Mouse (Mus musculus) small intestine, adult 2 months (tissue): ENCODE results near the gene Ccdc186. TPM values are rescaled to one million over a fixed set of nuclear protein-coding genes. Genes with fewer than 3 reads are reported as not detected.

Source experiments
- H3K27ac ChIP-seq: fragments of 200-500 bp; 2 replicates; pipeline ENCODE4 v1.5.1; 2012; ENCODE audit warnings: low read depth, low read length, control low read depth, inconsistent platforms; ENCODE audit not compliant: insufficient read depth
- H3K27me3 ChIP-seq: fragments of 200-500 bp; 2 replicates; pipeline ENCODE4 v1.6.1; 2012; ENCODE audit warnings: mild to moderate bottlenecking, moderate library complexity, low read length, inconsistent platforms; ENCODE audit not compliant: control insufficient read depth, insufficient read depth
- H3K36me3 ChIP-seq: fragments of 200-500 bp; 2 replicates; pipeline ENCODE4 v1.6.1; 2012; ENCODE audit warnings: mild to moderate bottlenecking, low read length, control low read depth, inconsistent platforms; ENCODE audit not compliant: control insufficient read depth, insufficient read depth
- H3K4me1 ChIP-seq: fragments of 200-500 bp; 2 replicates; pipeline ENCODE4 v1.6.1; 2012; ENCODE audit warnings: low read length, inconsistent platforms, mixed read lengths; ENCODE audit not compliant: control insufficient read depth, insufficient read depth, insufficient read length
- H3K4me3 ChIP-seq: fragments of 200-500 bp; 2 replicates; pipeline ENCODE4 v1.5.1; 2012; ENCODE audit warnings: low read depth, mild to moderate bottlenecking, control low read depth, inconsistent platforms, low read length, moderate library complexity
- CTCF ChIP-seq: fragments of 200-500 bp; IDR thresholded peaks from 2 replicates; pipeline ENCODE4 v1.5.1; 2012; ENCODE audit warnings: low read depth, mild to moderate bottlenecking, control low read depth, inconsistent platforms, low read length, moderate library complexity, mixed read lengths; ENCODE audit not compliant: insufficient replicate concordance, insufficient read length; ENCODE audit errors: extremely low read depth
- POLR2A ChIP-seq: fragments of 200-500 bp; IDR thresholded peaks from 2 replicates; pipeline ENCODE4 v1.6.1; 2012; ENCODE audit warnings: low read depth, mild to moderate bottlenecking, control low read depth, inconsistent platforms, low read length, moderate library complexity
- WGBS: fragments of 180-500 bp; shearing (Covaris S2); methylation state at CpG from one replicate; pipeline ENCODE4 v1.1.7; 2018; 5-methylcytosine and 5-hydroxymethylcytosine counted together
- polyA plus RNA-seq: library from polyadenylated mRNA; depleted of rRNA; stranded (reverse); fragments of >200 nt; gene quantifications from 2 replicates; pipeline ENCODE4 v1.2.3, GENCODE M21; 2012

Ccdc186 gene
- polyA plus RNA-seq, 1 experiment, result 3.4 TPM

DNA sequence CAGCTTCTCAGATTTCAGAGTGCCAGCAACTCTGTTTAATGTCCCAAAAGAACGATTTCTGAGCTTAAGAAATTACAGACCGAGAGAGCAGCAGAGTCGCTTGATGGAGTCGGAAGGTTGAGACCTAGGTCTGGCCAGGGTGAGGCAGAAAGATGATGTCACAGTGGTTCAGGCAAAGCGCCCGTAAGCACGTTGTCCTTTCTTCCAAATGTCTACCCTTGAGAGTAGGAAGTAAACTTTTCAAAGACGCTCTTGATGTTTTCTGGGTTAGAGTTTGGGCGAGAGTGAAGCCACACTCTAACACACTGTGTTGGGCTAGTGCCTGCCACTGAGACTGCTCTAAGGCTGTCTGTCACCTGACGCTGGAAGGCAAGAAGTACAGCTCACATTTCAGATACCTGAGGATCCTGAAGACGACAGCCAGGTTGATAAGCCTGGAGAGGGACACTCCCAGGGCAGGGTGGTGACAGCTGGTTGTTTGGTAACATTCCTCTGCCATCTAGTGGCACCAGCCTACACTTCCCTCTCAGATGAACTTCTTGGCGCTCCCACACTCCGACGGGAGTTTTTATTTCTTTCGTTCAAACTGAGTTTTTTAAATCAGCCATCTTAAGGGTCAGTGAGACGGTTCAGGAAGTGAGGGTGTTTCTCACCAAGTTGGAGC, 45.1 kb downstream of the Ccdc186 start:
- WGBS, result 15% methylated on average over 16 of the region's 16 CpGs
- 0 out of 2 replicates have a peak overlapping the region, but pooled peaks have one; percentile 2 for H3K4me3 ChIP-seq
- H3K27me3 ChIP-seq, result no peaks in the 10 kb centered on the region
- no peak overlapping the region for H3K27ac ChIP-seq
- TF ChIP-seq POLR2A, result no peak
- TF ChIP-seq CTCF, result peak; percentile 83; the same call in 1 of the 2 replicates
- H3K4me1 ChIP-seq, result peaks cover 11% of the 10 kb centered on the region
- no peaks in the 10 kb centered on the region for H3K36me3 ChIP-seq

DNA sequence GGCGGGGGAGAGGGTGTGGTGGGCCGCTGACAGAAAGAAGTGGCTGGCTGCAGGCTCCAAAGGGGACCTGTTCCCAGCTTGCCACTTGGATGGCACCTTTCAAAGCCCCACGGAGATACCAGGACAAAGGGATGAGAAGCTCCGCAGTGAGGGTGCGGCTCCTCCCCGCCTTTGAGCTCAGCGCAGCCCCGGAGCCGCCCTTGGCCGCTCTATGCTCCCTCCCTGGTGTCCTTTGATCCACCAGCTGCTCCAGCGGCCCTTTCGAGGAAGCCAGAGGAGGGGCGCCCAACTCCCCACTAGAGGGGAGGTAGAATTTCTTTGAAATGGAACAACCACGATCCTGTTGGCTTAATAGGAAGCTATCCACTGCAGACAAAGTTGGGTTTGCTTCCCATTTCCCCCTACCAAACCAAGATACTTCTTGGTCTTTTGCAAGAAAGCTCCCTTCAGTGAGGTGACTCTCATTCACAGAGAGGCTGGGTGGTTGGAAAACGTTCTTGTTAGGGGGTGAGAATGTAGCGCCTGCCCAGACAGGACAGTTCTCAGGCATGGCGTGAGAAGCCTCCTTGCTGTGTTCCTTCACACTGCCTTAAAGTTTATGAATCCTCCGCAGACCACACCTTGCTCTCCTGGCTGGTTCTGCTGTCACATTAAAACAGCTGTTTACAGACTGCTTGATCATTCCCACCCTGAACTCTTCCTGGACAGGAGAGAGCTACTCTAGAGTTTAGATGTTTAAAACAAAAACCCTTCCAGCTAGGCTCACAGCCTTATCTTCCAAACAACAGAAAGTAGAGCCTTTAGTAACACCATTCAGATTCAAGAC, 45.9 kb downstream of the Ccdc186 start:
- Histone ChIP-seq H3K27me3 (no peaks in the 10 kb centered on the region), H3K27ac (no peak overlapping the region), H3K36me3 (no peaks in the 10 kb centered on the region), H3K4me3 (no peak overlapping the region), H3K4me1 (peaks cover 11% of the 10 kb centered on the region)
- no peak for TF ChIP-seq POLR2A
- TF ChIP-seq CTCF, result no peak
- 10% methylated on average over 18 of the region's 18 CpGs for WGBS

DNA sequence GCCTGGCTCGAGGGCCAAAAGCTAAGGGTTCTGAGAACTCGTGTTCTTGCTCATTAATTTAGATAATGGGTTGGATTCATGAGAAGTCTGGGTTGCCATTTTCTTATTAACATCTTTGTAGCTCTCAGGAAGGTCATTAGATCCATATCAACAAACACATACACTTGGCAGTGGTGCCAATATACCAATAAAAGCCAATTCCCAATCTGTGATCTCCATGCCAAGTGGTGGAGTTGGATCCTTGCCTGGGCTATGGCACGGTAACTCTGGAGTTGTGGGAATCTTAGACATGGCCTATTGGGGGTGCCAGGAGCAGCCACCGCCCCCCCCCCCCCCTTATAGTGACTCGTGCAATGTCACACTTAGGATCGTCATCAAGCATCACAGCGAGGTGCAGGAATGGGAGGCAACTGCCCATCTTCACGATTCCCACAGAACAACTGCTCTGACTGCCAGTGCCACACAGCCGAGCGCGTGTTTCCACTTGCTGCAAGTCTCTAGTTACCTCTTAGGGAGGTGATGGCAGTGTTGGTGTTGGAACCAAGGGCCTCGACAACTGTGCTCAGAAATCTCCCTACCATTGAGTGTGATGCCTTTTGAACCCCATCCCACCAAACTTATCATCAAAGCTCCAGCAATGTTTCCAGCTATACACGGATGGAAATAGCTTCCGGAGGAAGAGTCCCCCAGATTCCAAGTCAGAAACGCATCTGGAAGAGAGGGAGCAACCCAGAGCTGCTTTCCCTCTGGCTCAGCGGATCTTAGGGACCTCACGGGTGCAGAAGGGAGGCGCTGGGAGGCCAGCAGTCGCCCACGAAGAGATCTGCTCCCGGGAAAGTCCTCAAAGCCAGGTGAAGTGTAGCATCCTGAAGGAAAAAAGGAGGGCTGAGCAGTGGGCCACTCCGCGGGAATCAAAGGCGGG, 46.8 kb downstream of the Ccdc186 start:
- 26% methylated on average over 24 of the region's 24 CpGs for WGBS
- TF ChIP-seq CTCF (no peak), POLR2A (no peak)
- H3K4me3 ChIP-seq, result no peak overlapping the region

DNA sequence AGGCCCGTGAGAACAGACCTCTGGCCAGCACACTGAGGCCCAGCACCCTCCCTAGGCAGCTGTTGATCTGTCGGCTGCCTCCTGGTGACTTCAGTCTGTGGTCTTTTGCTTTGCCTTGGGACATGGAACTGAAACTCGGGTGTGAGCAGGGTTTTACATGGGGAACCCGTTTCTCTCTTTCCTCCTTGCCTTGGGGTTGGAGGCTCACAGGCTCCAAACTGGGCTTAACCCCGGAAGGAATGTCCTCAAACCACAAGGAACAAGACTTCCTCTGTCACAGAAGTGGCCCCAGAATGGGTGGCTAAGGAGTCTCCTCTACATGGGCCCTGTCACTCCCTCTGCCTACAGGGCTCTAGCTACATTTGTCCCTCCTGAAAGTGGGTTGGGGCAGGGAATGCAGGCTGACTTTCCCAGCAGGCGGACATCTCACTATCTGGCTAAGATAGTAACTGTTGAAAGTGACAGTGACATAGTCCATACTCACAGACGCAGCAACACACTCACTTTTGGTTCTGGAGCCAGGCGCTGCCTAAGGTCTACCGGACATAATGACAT, 47.5 kb downstream of the Ccdc186 start:
- H3K4me1 ChIP-seq, result peaks cover 11% of the 10 kb centered on the region
- no peak overlapping the region for H3K27ac ChIP-seq
- H3K27me3 ChIP-seq, result no peaks in the 10 kb centered on the region
- TF ChIP-seq POLR2A (no peak; the same call in 1 of the 2 replicates), CTCF (no peak)
- H3K36me3 ChIP-seq, result no peaks in the 10 kb centered on the region
- WGBS, result 46% methylated on average over 9 of the region's 9 CpGs
- no peak overlapping the region for H3K4me3 ChIP-seq

More for the DNA sequence above, 46.8 kb downstream of the Ccdc186 start:
- Histone ChIP-seq H3K36me3 (no peaks in the 10 kb centered on the region), H3K27ac (no peak overlapping the region), H3K27me3 (no peaks in the 10 kb centered on the region), H3K4me1 (peaks cover 11% of the 10 kb centered on the region)

DNA sequence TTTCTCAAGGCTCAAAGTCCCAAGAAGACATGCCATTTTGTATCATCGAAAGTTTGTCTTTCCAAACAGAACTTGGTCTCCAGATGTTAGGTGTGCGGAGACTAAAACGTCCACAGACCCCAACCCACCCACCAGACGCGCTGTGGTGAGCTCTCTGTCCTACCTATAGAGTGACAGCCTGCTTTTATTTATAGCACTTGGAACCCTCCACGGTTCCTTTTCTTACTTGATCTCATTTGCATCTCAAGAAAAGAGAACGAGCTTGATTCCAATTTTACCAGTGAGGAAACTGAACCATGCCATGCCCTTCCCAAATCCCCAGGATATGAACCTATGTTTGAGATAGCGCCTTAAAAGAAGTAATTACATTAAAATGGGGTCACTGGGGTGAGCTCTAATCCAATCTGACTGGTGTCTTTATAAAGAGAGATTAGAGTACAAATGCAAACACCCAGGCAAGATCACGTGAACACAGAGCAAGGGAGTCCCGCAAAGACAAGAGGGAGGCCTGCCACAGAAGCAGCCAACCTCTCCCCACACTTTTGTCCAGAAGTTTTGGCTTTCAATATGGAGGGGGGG, 48.5 kb downstream of the Ccdc186 start:
- Histone ChIP-seq H3K4me3 (no peak overlapping the region), H3K4me1 (peaks cover 11% of the 10 kb centered on the region), H3K36me3 (no peaks in the 10 kb centered on the region), H3K27ac (no peak overlapping the region), H3K27me3 (no peaks in the 10 kb centered on the region)
- 47% methylated on average over 10 of the region's 10 CpGs for WGBS
- TF ChIP-seq CTCF (no peak), POLR2A (no peak)

DNA sequence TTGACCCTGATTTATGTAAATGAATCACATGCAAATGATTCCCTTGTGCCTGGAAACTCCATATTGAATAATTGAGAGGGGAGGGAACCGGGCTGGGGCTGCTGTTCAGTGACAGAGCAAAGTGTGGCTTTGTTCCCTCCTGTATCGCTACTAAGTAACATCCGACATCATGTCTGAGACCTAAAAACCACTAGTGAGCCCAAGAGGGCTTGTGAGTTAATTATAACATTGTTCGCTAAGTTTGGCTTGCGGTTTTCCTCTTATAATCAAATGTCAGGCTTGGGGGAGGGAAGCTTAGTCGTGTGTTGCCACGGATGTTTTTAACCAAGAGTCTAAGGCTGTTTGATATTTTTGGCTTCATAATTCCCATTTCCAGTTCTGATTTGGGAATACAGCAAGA, 49.8 kb downstream of the Ccdc186 start:
- Histone ChIP-seq H3K27ac (0 out of 2 replicates have a peak overlapping the region, but pooled peaks have one; percentile 20), H3K36me3 (no peaks in the 10 kb centered on the region), H3K4me3 (no peak overlapping the region), H3K27me3 (no peaks in the 10 kb centered on the region), H3K4me1 (peaks cover 11% of the 10 kb centered on the region)
- 81% methylated on average over 7 of the region's 7 CpGs for WGBS
- TF ChIP-seq CTCF, result no peak
- TF ChIP-seq POLR2A, result no peak
